Mouse (Mus musculus) cerebellum, adult 2 months (tissue): ENCODE measurements at regions not wholly inside any gene's neighbourhood (a gene's known extent, or its start where the extent isn't known, plus 50 kb on each side); places are given as distances from the start of the nearest gene placed in this dataset.

Source experiments
- CTCF ChIP-seq: fragments of 200-500 bp; IDR thresholded peaks from 2 replicates; pipeline ENCODE4 v1.5.1; 2011; ENCODE audit warnings: low read depth, mild to moderate bottlenecking, control low read depth, low read length, moderate library complexity, borderline replicate concordance; ENCODE audit not compliant: insufficient read depth
- POLR2A ChIP-seq: fragments of 200-500 bp; IDR thresholded peaks from 2 replicates; pipeline ENCODE4 v1.6.1; 2011; ENCODE audit warnings: low read length, control low read depth, borderline replicate concordance; ENCODE audit not compliant: insufficient read depth

DNA sequence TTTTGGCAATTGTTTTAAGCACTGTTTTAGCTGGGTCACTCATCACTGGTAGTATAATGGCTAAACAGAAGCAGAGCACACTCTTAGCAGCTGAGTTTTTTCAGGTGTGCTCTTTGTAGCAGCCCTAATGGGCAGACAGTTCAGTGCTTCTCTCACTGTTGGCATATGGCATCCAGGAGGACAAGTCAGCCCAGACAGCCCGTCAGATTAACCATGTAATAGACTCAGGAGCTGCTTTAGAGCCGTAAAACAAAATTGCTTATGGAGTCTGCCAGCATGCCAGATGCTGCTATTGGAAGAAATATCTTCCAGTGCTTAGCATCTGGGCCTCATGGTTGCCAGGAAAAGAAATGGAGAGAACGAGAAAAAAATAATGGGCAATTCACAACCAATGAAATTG lies 835.7 kb upstream of the Nudt12 start:
- TF ChIP-seq POLR2A (no peak), CTCF (no peak)
